Mouse (Mus musculus): Measurements from ENCODE around the gene Myh3. TPM values are rescaled to one million over a fixed set of nuclear protein-coding genes. Genes with fewer than 3 reads are reported as not detected.

The Myh3 gene
- polyA plus RNA-seq, 1 experiment from 2014 or later, result 0.87 TPM

GRCm38 (mm10) chr11:67148286-67149012, 70.3 kb downstream of the Myh3 start:
- Histone ChIP-seq H3K4me2 (no peak overlapping the region), H3K27me3 (no peaks in the 10 kb centered on the region), H3K4me3 (replicated peaks) (no peak overlapping the region), H3K9me3 (no peaks in the 10 kb centered on the region), H3K36me3 (replicated peaks) (no peaks in the 10 kb centered on the region), H3K27ac (no peak overlapping the region), H3K4me1 (peaks cover 4% of the 10 kb centered on the region), H3K9ac (no peak overlapping the region)
- ATAC-seq (ENCODE audit: low FRiP score), result no peak
- 58% methylated on average over 4 of the region's 4 CpGs for WGBS

GRCm38 (mm10) chr11:67150237-67150636, 72.1 kb downstream of the Myh3 start:
- Histone ChIP-seq H3K4me3 (replicated peaks) (no peak overlapping the region), H3K4me1 (peaks cover 4% of the 10 kb centered on the region), H3K9ac (no peak overlapping the region), H3K27ac (no peak overlapping the region), H3K27me3 (no peaks in the 10 kb centered on the region), H3K4me2 (no peak overlapping the region), H3K36me3 (replicated peaks) (no peaks in the 10 kb centered on the region), H3K9me3 (no peaks in the 10 kb centered on the region)
- ATAC-seq (ENCODE audit: low FRiP score), result no peak
- WGBS, result 86% methylated on average over 2 of the region's 2 CpGs

DNA sequence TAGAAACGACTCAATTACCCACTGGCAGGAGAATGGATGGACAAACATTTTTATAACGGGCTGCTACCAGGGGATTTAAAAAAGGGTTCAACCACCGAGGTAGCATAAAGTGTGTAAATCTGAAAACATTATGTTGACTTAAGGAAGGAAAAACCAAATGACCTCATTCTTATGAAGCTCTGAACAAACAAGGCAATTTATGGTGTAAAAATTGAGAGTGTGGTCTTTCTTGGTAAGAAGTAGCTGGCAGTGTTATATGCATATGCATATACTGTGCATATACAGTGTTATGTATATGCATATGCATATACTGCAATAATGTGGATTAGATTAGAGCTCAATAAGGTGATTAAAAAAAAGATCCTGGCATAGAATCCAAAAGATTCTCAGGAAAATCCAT, 73.1 kb downstream of the Myh3 start:
- 82% methylated on average over 3 of the region's 3 CpGs for WGBS
- Histone ChIP-seq H3K4me3 (replicated peaks) (no peak overlapping the region), H3K4me1 (peaks cover 4% of the 10 kb centered on the region), H3K4me2 (no peak overlapping the region), H3K9ac (no peak overlapping the region), H3K9me3 (no peaks in the 10 kb centered on the region), H3K27ac (no peak overlapping the region), H3K36me3 (replicated peaks) (no peaks in the 10 kb centered on the region), H3K27me3 (no peaks in the 10 kb centered on the region)
- no peak for ATAC-seq (ENCODE audit: low FRiP score)

Small RNA genes within 50 kb of the gene (microRNA-seq; reads per million reads assigned to microRNA genes)
- gene Mir6923, result not detected

Other genes starting within 250 kb of the Myh3 start
- 0.29 and 0.32 TPM in 2 replicates for gene Pirt, start 166.3 kb upstream of the Myh3 start, polyA plus RNA-seq (2016; fragmentation: Nextera tagmentation; extraction: Ambion mirVana)
- gene Tmem238l, start 121.7 kb upstream of the Myh3 start, polyA plus RNA-seq (2016; fragmentation: Nextera tagmentation; extraction: Ambion mirVana), result not detected in 2 replicates
- gene Tmem220, start 53.1 kb upstream of the Myh3 start, polyA plus RNA-seq (2016; fragmentation: Nextera tagmentation; extraction: Ambion mirVana), result 0.46 and 0.81 TPM in 2 replicates
- 27.0 and 31.9 TPM in 2 replicates for gene Adprm, start 25.7 kb upstream of the Myh3 start, polyA plus RNA-seq (2016; fragmentation: Nextera tagmentation; extraction: Ambion mirVana)
- 15.8 and 16.4 TPM in 2 replicates for gene Sco1, start 25.6 kb upstream of the Myh3 start, polyA plus RNA-seq (2016; fragmentation: Nextera tagmentation; extraction: Ambion mirVana)
- gene Myh2, start 92.7 kb downstream of the Myh3 start, polyA plus RNA-seq (2016; fragmentation: Nextera tagmentation; extraction: Ambion mirVana), result 0.05 and 0.08 TPM in 2 replicates
- 0.05 TPM in 1 of 2 replicates, not detected in the other for gene Myh1, start 121.8 kb downstream of the Myh3 start, polyA plus RNA-seq (2016; fragmentation: Nextera tagmentation; extraction: Ambion mirVana)
- not detected in 2 replicates for gene Myh4, start 159.7 kb downstream of the Myh3 start, polyA plus RNA-seq (2016; fragmentation: Nextera tagmentation; extraction: Ambion mirVana)
- gene Myh8, start 198.8 kb downstream of the Myh3 start, polyA plus RNA-seq (2016; fragmentation: Nextera tagmentation; extraction: Ambion mirVana), result 0.09 and 0.28 TPM in 2 replicates
- gene Myh13, start 243.4 kb downstream of the Myh3 start, polyA plus RNA-seq (2016; fragmentation: Nextera tagmentation; extraction: Ambion mirVana), result not detected in 2 replicates